Mouse (Mus musculus) limb, embryonic 14.5 days (tissue): ENCODE measurements around the gene Slc25a16. TPM values are rescaled to one million over a fixed set of nuclear protein-coding genes. Genes with fewer than 3 reads are reported as not detected.

ENCODE experiments used
- ATAC-seq: fragments of 200-750 bp; cut with Nextera tagmentation; 2 replicates; pipeline ENCODE4 v1.8.0; 2017; ENCODE audit warnings: low read depth, moderate number of reproducible peaks, moderate TSS enrichment; ENCODE audit not compliant: low FRiP score
- DNase-seq: peaks from one replicate; pipeline ENCODE4 v3.0.0-alpha.2; 2015; ENCODE audit warnings: low spot score
- H3K27ac ChIP-seq: fragments of 300-500 bp; sonication (generic); replicated peaks from 2 replicates; pipeline ENCODE4 v1.5.1; 2014; ENCODE audit warnings: low read depth, mild to moderate bottlenecking, low read length, moderate library complexity, mixed read lengths
- H3K27me3 ChIP-seq: fragments of 300-500 bp; sonication (generic); 2 replicates; pipeline ENCODE4 v1.6.1; 2014; ENCODE audit warnings: low read length, mixed read lengths; ENCODE audit not compliant: control insufficient read depth, insufficient read depth
- H3K36me3 ChIP-seq: fragments of 300-500 bp; sonication (generic); 2 replicates; pipeline ENCODE4 v1.6.1; 2014; ENCODE audit warnings: mild to moderate bottlenecking, low read length, moderate library complexity, mixed read lengths; ENCODE audit not compliant: control insufficient read depth, insufficient read depth
- H3K4me1 ChIP-seq: fragments of 300-500 bp; sonication (generic); 2 replicates; pipeline ENCODE4 v1.6.1; 2014; ENCODE audit warnings: antibody characterized with exemption, low read length, mixed read lengths; ENCODE audit not compliant: control insufficient read depth, insufficient read depth
- H3K4me2 ChIP-seq: fragments of 300-500 bp; sonication (generic); replicated peaks from 2 replicates; pipeline ENCODE4 v1.6.1; 2014; ENCODE audit warnings: low read depth, mild to moderate bottlenecking, low read length, moderate library complexity; ENCODE audit not compliant: severe bottlenecking
- H3K4me3 ChIP-seq: fragments of 300-500 bp; sonication (generic); replicated peaks from 2 replicates; pipeline ENCODE4 v1.5.1; 2014; ENCODE audit warnings: low read length
- H3K9ac ChIP-seq: fragments of 300-500 bp; sonication (generic); 2 replicates; pipeline ENCODE4 v1.6.1; 2014; ENCODE audit warnings: mild to moderate bottlenecking, low read depth, low read length, moderate library complexity; ENCODE audit not compliant: severe bottlenecking
- H3K9me3 ChIP-seq: fragments of 300-500 bp; sonication (generic); 2 replicates; pipeline ENCODE4 v1.6.1; 2016; ENCODE audit warnings: low read length; ENCODE audit not compliant: control insufficient read depth
- POLR2A ChIP-seq: fragments of 200-500 bp; IDR thresholded peaks from 2 replicates; pipeline ENCODE4 v1.8.0; 2012; ENCODE audit warnings: inconsistent platforms, mild to moderate bottlenecking, moderate library complexity, borderline replicate concordance; ENCODE audit not compliant: insufficient read depth, insufficient read length; ENCODE audit errors: extremely low read depth
- WGBS: fragments of 180-500 bp; shearing (Covaris S2); extraction: QIAGEN DNeasy Blood & Tissue Kit; methylation state at CpG from one replicate; pipeline ENCODE4 v1.1.7; 2014; 5-methylcytosine and 5-hydroxymethylcytosine counted together
- polyA plus RNA-seq, 2 experiments: library from polyadenylated mRNA; depleted of rRNA in 1 of 2; stranded (reverse) in 1 of 2; unstranded in 1 of 2; fragments of >200 nt; fragmentation: Nextera tagmentation in 1 of 2; extraction: Ambion mirVana in 1 of 2; gene quantifications; 2 replicates each; pipeline versions ENCODE4 v1.2.1 to v1.2.3; 2012 to 2014

Slc25a16 gene
- polyA plus RNA-seq (2012; rRNA removed): 13.2 and 13.4 TPM in 2 replicates
- polyA plus RNA-seq (2014; fragmentation: Nextera tagmentation; extraction: Ambion mirVana): 11.0 and 11.8 TPM in 2 replicates

DNA sequence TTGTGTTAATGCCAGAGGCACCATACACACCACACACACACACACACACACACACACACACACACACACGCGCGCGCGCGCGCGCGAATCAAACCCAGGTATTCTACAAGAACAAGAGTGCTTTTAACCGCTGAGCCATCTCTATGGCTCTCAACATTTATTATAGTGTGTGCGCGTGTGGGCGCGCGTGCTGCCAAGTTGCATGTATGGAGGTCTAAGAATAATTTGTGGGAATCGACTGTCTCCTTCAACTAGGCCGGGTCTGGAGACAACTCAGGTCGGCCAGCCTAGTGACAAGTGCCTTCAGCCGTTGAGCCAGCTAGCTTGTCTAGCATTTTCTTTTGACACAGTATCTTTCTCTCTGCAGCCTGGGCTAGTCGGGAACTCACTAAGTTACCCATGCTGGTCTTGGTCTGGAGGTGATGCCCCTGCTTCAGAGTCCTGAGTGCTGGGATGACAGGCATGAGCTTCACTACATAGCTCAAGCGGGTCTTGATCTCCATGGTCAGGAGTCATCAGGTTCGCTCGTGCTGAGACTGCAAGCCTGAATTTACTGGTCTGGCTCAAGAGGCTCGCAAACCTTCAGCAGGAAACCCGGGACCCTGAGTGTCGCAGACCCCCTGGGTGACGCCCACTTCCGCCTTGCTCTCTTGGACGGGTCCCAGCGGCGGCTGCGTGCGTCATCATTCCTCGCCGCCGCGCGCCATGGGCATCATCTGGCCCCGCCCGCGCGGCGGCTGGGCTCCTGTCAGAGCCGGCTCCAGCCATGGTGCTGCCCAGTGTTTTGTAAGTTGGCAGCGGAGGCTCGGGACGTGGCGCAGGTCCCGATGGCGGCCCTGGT, at the start of gene Slc25a16:
Gene Slc25a16, plus strand, starts transcription at position 709 of the 841 bp plus-strand sequence.
- Histone ChIP-seq H3K4me3 (peak within 1 kb of the TSS; percentile 98), H3K27me3 (no peaks in the 10 kb centered on the region), H3K27ac (peak within 1 kb of the TSS; percentile 75), H3K4me2 (peak within 1 kb of the TSS; percentile 91), H3K36me3 (no peaks in the 10 kb centered on the region), H3K9ac (peak within 1 kb of the TSS; percentile 93), H3K9me3 (no peaks in the 10 kb centered on the region), H3K4me1 (0 out of 2 replicates have a peak, but pooled peaks cover 7% of the 10 kb centered on the region)
- 5% methylated on average over 50 of the region's 50 CpGs for WGBS
- peak; percentile 49; the same call in 1 of the 2 replicates for TF ChIP-seq POLR2A
- peak; percentile 98 for ATAC-seq
- DNase-seq: peak; percentile 94

DNA sequence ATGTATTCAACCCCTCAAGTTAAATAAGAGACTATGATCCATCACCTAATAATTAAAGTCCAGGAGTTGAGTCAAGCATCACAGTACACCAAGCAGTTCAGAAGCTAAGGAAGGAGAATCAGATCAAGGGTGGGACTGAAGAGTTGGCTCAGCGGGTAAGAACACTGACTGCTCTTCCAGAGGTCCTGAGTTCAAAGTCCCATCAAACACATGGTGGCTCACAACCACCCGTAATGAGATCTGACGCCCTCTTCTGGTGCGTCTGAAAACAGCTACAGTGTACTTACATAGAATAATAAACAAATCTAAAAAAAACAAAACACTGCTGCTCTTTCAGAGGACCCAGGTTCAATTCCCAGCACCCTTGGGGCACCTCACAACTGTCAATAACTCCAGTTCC, 45.6 kb upstream of the Slc25a16 start:
- Histone ChIP-seq H3K4me1 (no peaks in the 10 kb centered on the region), H3K9ac (no peak overlapping the region), H3K27me3 (no peaks in the 10 kb centered on the region), H3K4me2 (no peak overlapping the region), H3K4me3 (no peak overlapping the region), H3K36me3 (peaks cover 20% of the 10 kb centered on the region), H3K27ac (no peak overlapping the region), H3K9me3 (no peaks in the 10 kb centered on the region)
- WGBS: 84% methylated on average over 4 of the region's 4 CpGs
- DNase-seq (no peak), ATAC-seq (no peak)
- no peak for TF ChIP-seq POLR2A

DNA sequence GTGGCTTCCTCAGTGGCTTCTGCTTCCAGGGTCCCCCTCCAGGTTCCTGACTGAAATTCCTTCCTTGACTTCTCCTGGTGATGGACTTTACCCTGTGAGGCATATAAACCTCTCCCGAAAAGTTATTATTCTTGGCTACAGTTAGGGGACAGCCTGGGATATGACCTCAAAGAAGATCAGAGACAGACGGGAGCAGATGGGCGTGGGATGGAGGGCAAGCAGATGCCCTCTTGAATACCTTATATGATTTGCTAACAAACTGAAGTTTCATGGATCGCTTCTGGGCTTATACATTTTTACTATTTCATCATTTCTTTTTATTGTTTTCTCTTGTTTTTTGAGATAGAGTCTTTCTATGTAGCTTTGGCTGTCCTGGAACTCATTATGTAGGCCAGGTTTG, 44.9 kb upstream of the Slc25a16 start:
- Histone ChIP-seq H3K27ac (no peak overlapping the region), H3K9ac (no peak overlapping the region), H3K9me3 (no peaks in the 10 kb centered on the region), H3K36me3 (peaks cover 21% of the 10 kb centered on the region), H3K27me3 (no peaks in the 10 kb centered on the region), H3K4me2 (no peak overlapping the region), H3K4me1 (no peaks in the 10 kb centered on the region), H3K4me3 (no peak overlapping the region)
- DNase-seq: no peak
- no peak for TF ChIP-seq POLR2A
- no peak for ATAC-seq
- 88% methylated on average over 4 of the region's 4 CpGs for WGBS

DNA sequence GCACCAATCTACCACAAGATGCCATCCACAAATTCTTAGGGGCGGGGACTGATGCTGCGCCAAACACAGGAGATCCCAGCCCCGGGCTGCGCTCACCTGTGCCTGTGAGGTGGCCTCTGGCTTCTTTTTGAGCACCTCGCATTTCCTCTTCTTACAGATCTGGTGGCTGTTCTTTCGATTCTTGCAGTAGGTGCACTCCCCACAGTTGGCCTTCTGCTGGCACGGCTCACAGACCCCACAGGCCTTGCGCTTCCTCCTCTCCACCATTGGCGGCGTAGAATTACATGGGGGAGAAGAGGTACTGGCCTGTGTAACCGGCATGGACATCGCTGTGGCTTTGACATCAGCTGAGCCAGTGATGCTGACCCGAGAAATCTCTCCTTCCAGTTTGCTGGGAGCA, 42.4 kb upstream of the Slc25a16 start:
- peaks cover 21% of the 10 kb centered on the region for H3K36me3 ChIP-seq
- no peak overlapping the region for H3K27ac ChIP-seq
- H3K9me3 ChIP-seq: no peaks in the 10 kb centered on the region
- H3K9ac ChIP-seq: no peak overlapping the region
- DNase-seq: no peak
- no peak for TF ChIP-seq POLR2A
- no peak for ATAC-seq
- no peaks in the 10 kb centered on the region for H3K4me1 ChIP-seq
- no peaks in the 10 kb centered on the region for H3K27me3 ChIP-seq
- WGBS: 90% methylated on average over 13 of the region's 13 CpGs
- H3K4me2 ChIP-seq: no peak overlapping the region
- no peak overlapping the region for H3K4me3 ChIP-seq

DNA sequence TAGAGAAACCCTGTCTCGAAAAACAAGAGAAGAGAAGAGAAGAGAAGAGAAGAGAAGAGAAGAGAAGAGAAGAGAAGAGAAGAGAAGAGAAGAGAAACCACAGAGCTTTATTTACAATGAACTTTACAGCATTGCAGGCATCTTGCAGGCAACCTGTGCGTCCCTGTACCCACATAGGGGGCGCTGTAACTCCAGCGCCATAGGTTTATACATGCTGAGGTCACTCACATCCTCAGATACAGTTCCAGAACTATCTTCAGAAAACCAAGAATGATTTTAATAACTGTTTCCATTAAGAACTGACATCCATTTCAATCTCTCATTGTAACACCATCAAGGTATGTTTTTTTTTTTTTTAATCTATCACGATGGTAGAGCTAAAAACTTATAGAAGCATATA, 39.2 kb upstream of the Slc25a16 start:
- 51% methylated on average over 5 of the region's 5 CpGs for WGBS
- no peaks in the 10 kb centered on the region for H3K27me3 ChIP-seq
- H3K4me3 ChIP-seq: no peak overlapping the region
- H3K9ac ChIP-seq: no peak overlapping the region
- no peak overlapping the region for H3K4me2 ChIP-seq
- DNase-seq: no peak
- TF ChIP-seq POLR2A: no peak
- no peaks in the 10 kb centered on the region for H3K9me3 ChIP-seq
- H3K27ac ChIP-seq: no peak overlapping the region
- ATAC-seq: no peak
- H3K4me1 ChIP-seq: peaks cover 5% of the 10 kb centered on the region
- H3K36me3 ChIP-seq: peaks cover 21% of the 10 kb centered on the region
